Mouse (Mus musculus) liver, postnatal 0 days (tissue): ENCODE data around the gene Rad50. TPM values are rescaled to one million over a fixed set of nuclear protein-coding genes. Genes with fewer than 3 reads are reported as not detected.

Experiments used
- ATAC-seq: fragments of 200-750 bp; cut with Nextera tagmentation; 2 replicates; pipeline ENCODE4 v1.8.0; 2017; ENCODE audit warnings: mild to moderate bottlenecking, moderate library complexity
- DNase-seq: peaks from one replicate; pipeline ENCODE4 v3.0.0-alpha.2; 2016
- H3K27ac ChIP-seq: fragments of 300-500 bp; sonication (generic); 2 replicates; pipeline ENCODE4 v1.5.1; 2014; ENCODE audit warnings: antibody characterized with exemption, moderate library complexity, mild to moderate bottlenecking, low read depth
- H3K27me3 ChIP-seq: fragments of 300-500 bp; sonication (generic); 2 replicates; pipeline ENCODE4 v1.6.1; 2014; ENCODE audit warnings: low read length, control low read depth, mixed read lengths; ENCODE audit not compliant: insufficient read depth
- H3K36me3 ChIP-seq: fragments of 300-500 bp; sonication (generic); replicated peaks from 2 replicates; pipeline ENCODE4 v1.6.1; 2014; ENCODE audit warnings: mild to moderate bottlenecking, control low read depth, low read length, moderate library complexity, mixed read lengths; ENCODE audit not compliant: insufficient read depth
- H3K4me1 ChIP-seq: fragments of 300-500 bp; sonication (generic); 2 replicates; pipeline ENCODE4 v1.6.1; 2014; ENCODE audit warnings: antibody characterized with exemption, mild to moderate bottlenecking, control low read depth; ENCODE audit not compliant: insufficient read depth
- H3K4me2 ChIP-seq: fragments of 300-500 bp; sonication (generic); 2 replicates; pipeline ENCODE4 v1.6.1; 2014; ENCODE audit warnings: low read depth, mild to moderate bottlenecking, low read length, moderate library complexity, mixed read lengths
- H3K4me3 ChIP-seq: fragments of 300-500 bp; sonication (generic); 2 replicates; pipeline ENCODE4 v1.5.1; 2014; ENCODE audit warnings: low read depth, low read length
- H3K9ac ChIP-seq: fragments of 300-500 bp; sonication (generic); replicated peaks from 2 replicates; pipeline ENCODE4 v1.6.1; 2014; ENCODE audit warnings: mild to moderate bottlenecking, moderate library complexity
- H3K9me3 ChIP-seq: fragments of 300-500 bp; sonication (generic); 2 replicates; pipeline ENCODE4 v1.6.1; 2016; ENCODE audit warnings: mild to moderate bottlenecking, control low read depth, low read length, mixed read lengths
- CTCF ChIP-seq: sonication (generic); IDR thresholded peaks from 2 replicates; pipeline ENCODE4 v1.5.1; 2016; ENCODE audit warnings: antibody characterized with exemption, low read depth
- EP300 ChIP-seq: IDR thresholded peaks from 2 replicates; pipeline ENCODE4 v1.6.1; 2016; ENCODE audit warnings: antibody characterized with exemption, low read depth, mild to moderate bottlenecking
- WGBS: fragments of 180-500 bp; shearing (Covaris S2); extraction: QIAGEN DNeasy Blood & Tissue Kit; methylation state at CpG from one replicate; pipeline ENCODE4 v1.1.7; 2014; ENCODE audit not compliant: insufficient replicate concordance; 5-methylcytosine and 5-hydroxymethylcytosine counted together
- polyA plus RNA-seq: library from polyadenylated mRNA; unstranded; fragments of >200 nt; fragmentation: Nextera tagmentation; extraction: Ambion mirVana; gene quantifications from 2 replicates; pipeline ENCODE4 v1.2.1, GENCODE M21; 2015

Rad50 gene
- polyA plus RNA-seq, 1 experiment from 2014 or later, result 11.1 TPM

DNA sequence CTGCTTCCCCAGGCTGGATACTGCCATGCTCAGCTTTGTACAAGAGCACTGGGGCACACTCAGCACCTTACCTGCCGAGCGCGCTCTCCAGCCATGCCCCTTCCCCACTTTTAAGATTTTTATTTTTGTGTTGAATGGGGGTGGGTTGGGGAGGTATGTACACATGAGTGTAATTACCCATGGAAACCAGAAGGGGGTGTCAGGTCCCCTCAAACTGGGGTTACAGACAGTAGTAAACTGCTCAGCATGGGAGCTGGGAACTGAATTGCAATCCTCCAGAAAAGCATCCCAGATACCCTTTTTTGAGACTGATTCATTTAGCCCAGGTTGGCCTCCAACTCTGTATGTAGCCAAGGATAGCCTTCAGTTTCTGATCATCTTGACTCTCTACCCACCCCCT, 102.1 kb downstream of the Rad50 start:
- no peak overlapping the region for H3K4me2 ChIP-seq
- ATAC-seq (no peak), DNase-seq (no peak)
- no peaks in the 10 kb centered on the region for H3K27me3 ChIP-seq
- no peak overlapping the region for H3K9ac ChIP-seq
- WGBS, result 89% methylated on average over 3 of the region's 3 CpGs
- no peaks in the 10 kb centered on the region for H3K9me3 ChIP-seq
- H3K4me3 ChIP-seq, result no peak overlapping the region
- H3K36me3 ChIP-seq, result no peaks in the 10 kb centered on the region
- TF ChIP-seq EP300 (no peak), CTCF (no peak; the same call in 1 of the 2 replicates)
- no peak overlapping the region for H3K27ac ChIP-seq
- H3K4me1 ChIP-seq, result no peaks in the 10 kb centered on the region

Other genes starting within 250 kb of the Rad50 start
- gene Gm9837, start 236.8 kb downstream of the Rad50 start, polyA plus RNA-seq, result not detected in 2 replicates
- gene Gm9945, start 227.2 kb downstream of the Rad50 start, polyA plus RNA-seq, result 0.15 and 0.31 TPM in 2 replicates
- gene Sowaha, start 227.0 kb downstream of the Rad50 start, polyA plus RNA-seq, result 7.4 and 7.9 TPM in 2 replicates
- 6.2 and 7.2 TPM in 2 replicates for gene Sept8, start 188.1 kb downstream of the Rad50 start, polyA plus RNA-seq
- 5.3 and 7.1 TPM in 2 replicates for gene Kif3a, start 139.9 kb downstream of the Rad50 start, polyA plus RNA-seq
- 0.28 TPM in 1 of 2 replicates, not detected in the other for gene Il4, start 88.7 kb downstream of the Rad50 start, polyA plus RNA-seq
- gene Il13, start 72.6 kb downstream of the Rad50 start, polyA plus RNA-seq, result not detected in 2 replicates
- gene Il5, start 13.5 kb upstream of the Rad50 start, polyA plus RNA-seq, result not detected in 2 replicates
- gene Irf1, start 62.7 kb upstream of the Rad50 start, polyA plus RNA-seq, result 22.0 and 24.5 TPM in 2 replicates
- gene Gm17334, start 65.9 kb upstream of the Rad50 start, polyA plus RNA-seq, result 0.12 and 0.23 TPM in 2 replicates
- 1.1 and 1.5 TPM in 2 replicates for gene Gm12216, start 151.9 kb upstream of the Rad50 start, polyA plus RNA-seq
- gene Slc22a5, start 184.3 kb upstream of the Rad50 start, polyA plus RNA-seq, result 6.8 and 7.2 TPM in 2 replicates